In genomic region chr2:75842302-75842701, GRCm38 (mm10) we compare ENCODE assay signal across 33 mouse cellular contexts.
"Had no signal": no experiment of that assay in that cellular context is flagged by ENCODE, and none has a peak within 500 bp of the region (broad histone marks: within the 10 kb centered on the region; RNA-seq: fewer than 3 reads in every experiment).

No protein-coding gene starts in this region.

- H3K27ac ChIP-seq: heart, adult 2 months; heart, embryonic 10.5 days; heart, embryonic 13.5 days; heart, embryonic 15.5 days; hindbrain, embryonic 10.5 days; hindbrain, embryonic 12.5 days; hindbrain, embryonic 13.5 days; hindbrain, embryonic 14.5 days; hindbrain, embryonic 15.5 days; hindbrain, postnatal 0 days; kidney, embryonic 15.5 days; kidney, postnatal 0 days; layer of hippocampus, adult 2 months; left cerebral cortex, adult 2 months had no signal

- ATAC-seq: hindbrain, embryonic 16.5 days; hindbrain, postnatal 0 days; inflammation-experienced regulatory T-cells, adult 6 months had no signal

- H3K4me3 ChIP-seq: heart, adult 2 months; heart, embryonic 10.5 days; heart, embryonic 12.5 days; heart, embryonic 13.5 days; heart, embryonic 15.5 days; hindbrain, embryonic 10.5 days; hindbrain, embryonic 12.5 days; hindbrain, embryonic 13.5 days; hindbrain, embryonic 15.5 days; kidney, embryonic 15.5 days; layer of hippocampus, adult 2 months; left cerebral cortex, adult 2 months had no signal

- H3K4me1 ChIP-seq: hindbrain, embryonic 13.5 days; hindbrain, embryonic 15.5 days had no signal

- H3K9me3 ChIP-seq: heart, embryonic 10.5 days; heart, embryonic 12.5 days; heart, embryonic 13.5 days; heart, embryonic 15.5 days; hindbrain, embryonic 10.5 days; hindbrain, embryonic 12.5 days; hindbrain, embryonic 13.5 days; hindbrain, embryonic 15.5 days; kidney, embryonic 15.5 days had no signal

- H3K36me3 ChIP-seq: heart, embryonic 10.5 days; heart, embryonic 12.5 days; heart, embryonic 13.5 days; heart, embryonic 15.5 days; hindbrain, embryonic 10.5 days; hindbrain, embryonic 12.5 days; hindbrain, embryonic 13.5 days; hindbrain, embryonic 15.5 days; kidney, embryonic 15.5 days had no signal

- H3K27me3 ChIP-seq: heart, embryonic 12.5 days; heart, embryonic 13.5 days; heart, embryonic 15.5 days; hindbrain, embryonic 12.5 days; hindbrain, embryonic 13.5 days; hindbrain, embryonic 15.5 days; kidney, embryonic 15.5 days had no signal

- H3K4me2 ChIP-seq: heart, embryonic 11.5 days; heart, embryonic 12.5 days; heart, embryonic 13.5 days; heart, embryonic 15.5 days; hindbrain, embryonic 12.5 days; hindbrain, embryonic 13.5 days; hindbrain, embryonic 14.5 days; hindbrain, embryonic 15.5 days; kidney, embryonic 15.5 days had no signal

- H3K9ac ChIP-seq: heart, embryonic 12.5 days; heart, embryonic 13.5 days; heart, embryonic 15.5 days; hindbrain, embryonic 12.5 days; hindbrain, embryonic 13.5 days; hindbrain, embryonic 14.5 days; hindbrain, embryonic 15.5 days; kidney, embryonic 15.5 days had no signal

- DNase-seq: heart, adult 2 months; heart, postnatal 10 days; heart, postnatal 14 days; heart, postnatal 36 days; heart, postnatal 4 days; kidney, adult 11 months; kidney, adult 18-20 months; kidney, adult 2 months; kidney, adult 8-10 months; kidney, postnatal 10 days; kidney, postnatal 14 days; kidney, postnatal 25 days; kidney, postnatal 36 days; kidney, postnatal 4 days; layer of hippocampus, adult 9-11 months; layer of hippocampus, postnatal 36 days had no signal
